Mouse (Mus musculus): ENCODE measurements around the gene Kpna4. TPM values are rescaled to one million over a fixed set of nuclear protein-coding genes. Genes with fewer than 3 reads are reported as not detected.

Gene Kpna4
- total RNA-seq, 1 experiment from 2014 or later = 70.6 TPM

GRCm38 (mm10) chr3:69125891-69126508 lies 913 bp downstream of the Kpna4 start:
- ATAC-seq (replicated peaks in 1 of 2; ENCODE audit: insufficient read depth in 1 of 2, low FRiP score in 2 of 2, low TSS enrichment in 1 of 2, low read depth in 1 of 2, poor library complexity in 2 of 2, severe bottlenecking in 2 of 2) = peak; percentile 26 to 34; a peak in 1 of 4 replicates

- ATAC-seq (replicated peaks in 1 of 2; ENCODE audit: insufficient read depth in 1 of 2, low FRiP score in 2 of 2, low TSS enrichment in 1 of 2, low read depth in 1 of 2, poor library complexity in 2 of 2, severe bottlenecking in 2 of 2) = no peak
Measured at GRCm38 (mm10) chr3:69125461-69125860, 1.5 kb downstream of the Kpna4 start.

GRCm38 (mm10) chr3:69118827-69119226 lies 8.1 kb downstream of the Kpna4 start:
- ATAC-seq (replicated peaks in 1 of 2; ENCODE audit: insufficient read depth in 1 of 2, low FRiP score in 2 of 2, low TSS enrichment in 1 of 2, low read depth in 1 of 2, poor library complexity in 2 of 2, severe bottlenecking in 2 of 2) = no peak

- ATAC-seq (replicated peaks in 1 of 2; ENCODE audit: insufficient read depth in 1 of 2, low FRiP score in 2 of 2, low TSS enrichment in 1 of 2, low read depth in 1 of 2, poor library complexity in 2 of 2, severe bottlenecking in 2 of 2) = no peak
Measured at GRCm38 (mm10) chr3:69114760-69115159, 12.2 kb downstream of the Kpna4 start.

GRCm38 (mm10) chr3:69113956-69114355 lies 13.0 kb downstream of the Kpna4 start:
- no peak for ATAC-seq (replicated peaks in 1 of 2; ENCODE audit: insufficient read depth in 1 of 2, low FRiP score in 2 of 2, low TSS enrichment in 1 of 2, low read depth in 1 of 2, poor library complexity in 2 of 2, severe bottlenecking in 2 of 2)

GRCm38 (mm10) chr3:69109079-69109478 lies 17.8 kb downstream of the Kpna4 start:
- ATAC-seq (replicated peaks in 1 of 2; ENCODE audit: insufficient read depth in 1 of 2, low FRiP score in 2 of 2, low TSS enrichment in 1 of 2, low read depth in 1 of 2, poor library complexity in 2 of 2, severe bottlenecking in 2 of 2) = no peak

GRCm38 (mm10) chr3:69094456-69094855 lies 32.5 kb downstream of the Kpna4 start:
- ATAC-seq (replicated peaks in 1 of 2; ENCODE audit: insufficient read depth in 1 of 2, low FRiP score in 2 of 2, low TSS enrichment in 1 of 2, low read depth in 1 of 2, poor library complexity in 2 of 2, severe bottlenecking in 2 of 2) = no peak

- ATAC-seq (replicated peaks in 1 of 2; ENCODE audit: insufficient read depth in 1 of 2, low FRiP score in 2 of 2, low TSS enrichment in 1 of 2, low read depth in 1 of 2, poor library complexity in 2 of 2, severe bottlenecking in 2 of 2) = no peak
Measured at GRCm38 (mm10) chr3:69064005-69064404, 62.9 kb downstream of the Kpna4 start.

GRCm38 (mm10) chr3:69062764-69063163 lies 64.1 kb downstream of the Kpna4 start:
- ATAC-seq (replicated peaks in 1 of 2; ENCODE audit: insufficient read depth in 1 of 2, low FRiP score in 2 of 2, low TSS enrichment in 1 of 2, low read depth in 1 of 2, poor library complexity in 2 of 2, severe bottlenecking in 2 of 2) = 0 out of 4 replicates have a peak, but pooled peaks of 1 of the 2 experiments have one; percentile 42

- no peak for ATAC-seq (replicated peaks in 1 of 2; ENCODE audit: insufficient read depth in 1 of 2, low FRiP score in 2 of 2, low TSS enrichment in 1 of 2, low read depth in 1 of 2, poor library complexity in 2 of 2, severe bottlenecking in 2 of 2)
Measured at GRCm38 (mm10) chr3:69060672-69061071, 66.2 kb downstream of the Kpna4 start.

- no peak for ATAC-seq (replicated peaks in 1 of 2; ENCODE audit: insufficient read depth in 1 of 2, low FRiP score in 2 of 2, low TSS enrichment in 1 of 2, low read depth in 1 of 2, poor library complexity in 2 of 2, severe bottlenecking in 2 of 2)
Measured at GRCm38 (mm10) chr3:69055871-69056270, 71.0 kb downstream of the Kpna4 start.

- peak; percentile 53 to 77; a peak in 3 of 4 replicates for ATAC-seq (replicated peaks in 1 of 2; ENCODE audit: insufficient read depth in 1 of 2, low FRiP score in 2 of 2, low TSS enrichment in 1 of 2, low read depth in 1 of 2, poor library complexity in 2 of 2, severe bottlenecking in 2 of 2)
Measured at GRCm38 (mm10) chr3:69054760-69055432, 72.0 kb downstream of the Kpna4 start.

GRCm38 (mm10) chr3:69051894-69052293 lies 75.0 kb downstream of the Kpna4 start:
- no peak for ATAC-seq (replicated peaks in 1 of 2; ENCODE audit: insufficient read depth in 1 of 2, low FRiP score in 2 of 2, low TSS enrichment in 1 of 2, low read depth in 1 of 2, poor library complexity in 2 of 2, severe bottlenecking in 2 of 2)

- ATAC-seq (replicated peaks in 1 of 2; ENCODE audit: insufficient read depth in 1 of 2, low FRiP score in 2 of 2, low TSS enrichment in 1 of 2, low read depth in 1 of 2, poor library complexity in 2 of 2, severe bottlenecking in 2 of 2) = no peak
Measured at GRCm38 (mm10) chr3:69049011-69049410, 77.9 kb downstream of the Kpna4 start.

GRCm38 (mm10) chr3:69047684-69048083 lies 79.2 kb downstream of the Kpna4 start:
- no peak for ATAC-seq (replicated peaks in 1 of 2; ENCODE audit: insufficient read depth in 1 of 2, low FRiP score in 2 of 2, low TSS enrichment in 1 of 2, low read depth in 1 of 2, poor library complexity in 2 of 2, severe bottlenecking in 2 of 2)

- ATAC-seq (replicated peaks in 1 of 2; ENCODE audit: insufficient read depth in 1 of 2, low FRiP score in 2 of 2, low TSS enrichment in 1 of 2, low read depth in 1 of 2, poor library complexity in 2 of 2, severe bottlenecking in 2 of 2) = no peak
Measured at GRCm38 (mm10) chr3:69046509-69046908, 80.4 kb downstream of the Kpna4 start.

- ATAC-seq (replicated peaks in 1 of 2; ENCODE audit: insufficient read depth in 1 of 2, low FRiP score in 2 of 2, low TSS enrichment in 1 of 2, low read depth in 1 of 2, poor library complexity in 2 of 2, severe bottlenecking in 2 of 2) = no peak
Measured at GRCm38 (mm10) chr3:69045750-69046149, 81.2 kb downstream of the Kpna4 start.

GRCm38 (mm10) chr3:69045400-69045703 lies 81.6 kb downstream of the Kpna4 start:
- ATAC-seq (replicated peaks in 1 of 2; ENCODE audit: insufficient read depth in 1 of 2, low FRiP score in 2 of 2, low TSS enrichment in 1 of 2, low read depth in 1 of 2, poor library complexity in 2 of 2, severe bottlenecking in 2 of 2) = peak; percentile 14 to 30; a peak in 3 of 4 replicates

Measured in hematopoietic stem cell, adult 5-6 weeks (primary cell).